In the genomic region with DNA sequence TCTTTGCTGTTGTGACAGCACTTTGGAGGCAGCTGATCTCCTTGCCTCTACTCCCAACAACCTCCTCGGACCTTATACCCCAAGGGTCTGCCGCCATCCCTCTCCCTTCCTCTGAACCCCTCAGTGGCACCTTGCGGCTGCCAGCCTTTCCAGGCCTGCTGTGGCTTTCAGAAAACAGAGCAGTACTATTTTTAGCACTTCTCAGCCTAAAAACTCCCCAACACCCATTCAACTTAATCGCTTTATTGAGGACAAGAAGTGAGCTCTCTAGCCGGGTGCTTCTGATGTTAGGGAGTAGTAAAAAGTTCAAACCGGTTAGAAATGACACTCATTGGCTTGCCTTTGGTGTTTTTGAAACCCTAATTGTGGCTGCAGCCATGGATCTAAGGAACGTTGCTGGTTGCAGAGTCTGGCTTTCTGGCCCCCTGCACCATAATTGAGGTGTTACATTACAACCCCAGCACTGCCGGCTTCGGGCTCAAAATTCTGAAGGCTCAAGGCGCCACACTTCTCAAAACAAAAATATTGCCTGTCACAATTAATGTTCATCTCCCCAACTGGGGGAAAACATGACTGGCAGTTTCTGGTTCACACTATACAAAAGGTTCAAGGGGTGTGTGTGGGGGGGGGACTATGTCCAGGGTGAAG, we compare ENCODE assay signal across 16 mouse cellular contexts.
DNase-seq lines count a peak whose midpoint lies in the region; ATAC-seq lines count a peak whose summit lies in the region.
"Had no signal": no experiment of that assay in that cellular context is flagged by ENCODE, and none has a peak within 500 bp of the region (broad histone marks: within the 10 kb centered on the region; RNA-seq: fewer than 3 reads in every experiment).

No protein-coding gene starts in this region.

- 0 out of 2 replicates have a peak, but pooled peaks cover 2% of the 10 kb centered on the region for H3K27me3 ChIP-seq in heart, embryonic 11.5 days (ENCODE audit: control insufficient read depth, insufficient read depth, low read length)
- H3K27me3 ChIP-seq in limb, embryonic 10.5 days (ENCODE audit: low read depth, poor library complexity, severe bottlenecking), result peaks cover 19% of the 10 kb centered on the region; the same call in 1 of the 2 replicates
- H3K27me3 ChIP-seq: intestine, embryonic 15.5 days; liver, embryonic 13.5 days had no signal

- H3K36me3 ChIP-seq in heart, embryonic 11.5 days (ENCODE audit: control insufficient read depth, insufficient read depth, low read length), result no peaks in the 10 kb centered on the region
- no peaks in the 10 kb centered on the region for H3K36me3 ChIP-seq in limb, embryonic 10.5 days
- H3K36me3 ChIP-seq: embryonic facial prominence, embryonic 15.5 days; intestine, embryonic 15.5 days; liver, embryonic 13.5 days had no signal

- DNase-seq in heart, adult 9 months (ENCODE audit: low spot score in 2 of 2), result no peak
- peak; percentile 59 for DNase-seq in embryo, embryonic 11 days
- DNase-seq in limb, embryonic 10.5 days (ENCODE audit: low spot score), result peak; percentile 50
- no peak for DNase-seq in spleen, postnatal 4 days (ENCODE audit: low spot score in 2 of 2)
- no peak for DNase-seq in spleen, adult 12 weeks (ENCODE audit: low spot score)
- DNase-seq: cerebellum, adult 2 months; kidney, postnatal 25 days; layer of hippocampus, postnatal 36 days; liver, embryonic 13.5 days; right cerebral cortex, postnatal 14 days; thymus, postnatal 14 days had no signal

- no peak overlapping the region for H3K4me2 ChIP-seq in heart, embryonic 11.5 days
- H3K4me2 ChIP-seq: embryonic facial prominence, embryonic 15.5 days; intestine, embryonic 15.5 days; liver, embryonic 13.5 days had no signal

- H3K9ac ChIP-seq in heart, embryonic 11.5 days (ENCODE audit: low read depth, low read length), result no peak overlapping the region
- H3K9ac ChIP-seq: embryonic facial prominence, embryonic 15.5 days; intestine, embryonic 15.5 days; liver, embryonic 13.5 days had no signal

- no peaks in the 10 kb centered on the region for H3K9me3 ChIP-seq in heart, embryonic 11.5 days (replicated peaks; ENCODE audit: control insufficient read depth, low read length)
- no peaks in the 10 kb centered on the region for H3K9me3 ChIP-seq in limb, embryonic 10.5 days (replicated peaks)
- H3K9me3 ChIP-seq: embryonic facial prominence, embryonic 15.5 days; intestine, embryonic 15.5 days; liver, embryonic 13.5 days had no signal

- peaks cover 34% of the 10 kb centered on the region for H3K4me1 ChIP-seq in heart, embryonic 11.5 days (ENCODE audit: control insufficient read depth, insufficient read depth, low read length)
- H3K4me1 ChIP-seq in brown adipose tissue, adult 24 weeks (ENCODE audit: control insufficient read depth, insufficient read depth, insufficient read length, low read length), result peaks cover 63% of the 10 kb centered on the region
- peaks cover 75% of the 10 kb centered on the region for H3K4me1 ChIP-seq in limb, embryonic 10.5 days

- H3K4me3 ChIP-seq in heart, embryonic 11.5 days (ENCODE audit: low read depth, low read length), result no peak overlapping the region
- H3K4me3 ChIP-seq in brown adipose tissue, adult 24 weeks (ENCODE audit: insufficient read depth, low read depth, low read length), result no peak overlapping the region
- H3K4me3 ChIP-seq in limb, embryonic 10.5 days, result peak overlapping the region; percentile 30; the same call in 1 of the 2 replicates
- H3K4me3 ChIP-seq: embryonic facial prominence, embryonic 15.5 days; intestine, embryonic 15.5 days; liver, embryonic 13.5 days had no signal

- WGBS in heart, embryonic 11.5 days (ENCODE audit: insufficient replicate concordance), result 31% methylated on average over 10 of the region's 10 CpGs
- WGBS in limb, embryonic 10.5 days, result 8% methylated on average over 10 of the region's 10 CpGs

- peak overlapping the region; percentile 13; the same call in 1 of the 2 replicates for H3K27ac ChIP-seq in heart, embryonic 11.5 days (ENCODE audit: low read depth, low read length)
- peak overlapping the region; percentile 79 for H3K27ac ChIP-seq in brown adipose tissue, adult 24 weeks (replicated peaks; ENCODE audit: low read depth, low read length)
- peak overlapping the region; percentile 67 for H3K27ac ChIP-seq in limb, embryonic 10.5 days
- H3K27ac ChIP-seq: embryonic facial prominence, embryonic 15.5 days; intestine, embryonic 15.5 days; liver, embryonic 13.5 days; macrophage had no signal

- ATAC-seq in heart, embryonic 11.5 days (replicated peaks; ENCODE audit: insufficient number of reproducible peaks, low FRiP score, low TSS enrichment), result no peak
- ATAC-seq: intestine, embryonic 15.5 days had no signal

Comparison
In these comparisons a context has a peak if more than half of its experiments do, and no peak if none do; other contexts are left out.
1. H3K27ac ChIP-seq: peak in every context shown above with its lines; median percentile 79 in brown adipose tissue, adult 24 weeks; 67 in limb, embryonic 10.5 days; 13 in heart, embryonic 11.5 days.
2. DNase-seq: peak in embryo, embryonic 11 days (single experiment) and limb, embryonic 10.5 days (single experiment); none in heart, adult 9 months (0 of 2), spleen, postnatal 4 days (0 of 2) and spleen, adult 12 weeks (single experiment).